Mouse (Mus musculus): ENCODE data around the gene Cdipt.

Gene Cdipt

GRCm38 (mm10) chr7:126975893-126975949 is at the start of gene Cdipt:
Gene Cdipt (plus strand): TSS chr7:126975914.
- no peak for DNase-seq

- no peak for DNase-seq
Observed at GRCm38 (mm10) chr7:126926299-126926698, 49.4 kb upstream of the Cdipt start.

GRCm38 (mm10) chr7:126928384-126929037 is 47.2 kb upstream of the Cdipt start, which contains the start of gene Kctd13:
Gene Kctd13 (plus strand): TSS chr7:126928879.
- DNase-seq = peak; percentile 94

GRCm38 (mm10) chr7:126929046-126929445 is 46.7 kb upstream of the Cdipt start:
- DNase-seq = no peak

GRCm38 (mm10) chr7:126932652-126933051 is 43.1 kb upstream of the Cdipt start:
- DNase-seq = no peak

GRCm38 (mm10) chr7:126941171-126941570 is 34.5 kb upstream of the Cdipt start:
- DNase-seq = no peak

GRCm38 (mm10) chr7:126941801-126942200 is 33.9 kb upstream of the Cdipt start:
- no peak for DNase-seq

GRCm38 (mm10) chr7:126946530-126946929 is 29.2 kb upstream of the Cdipt start:
- peak; percentile 30 for DNase-seq

GRCm38 (mm10) chr7:126948626-126949025 is 27.1 kb upstream of the Cdipt start:
- no peak for DNase-seq

GRCm38 (mm10) chr7:126949403-126949792 is 26.3 kb upstream of the Cdipt start, which contains the start of gene Asphd1:
Gene Asphd1 (minus strand): TSS chr7:126949582.
- DNase-seq = no peak

- peak; percentile 90 for DNase-seq
Observed at GRCm38 (mm10) chr7:126949793-126950646, 25.7 kb upstream of the Cdipt start, which contains the start of gene Sez6l2. Gene Sez6l2 (plus strand): TSS chr7:126950563.

GRCm38 (mm10) chr7:126950647-126951615 is 24.8 kb upstream of the Cdipt start:
- no peak for DNase-seq

GRCm38 (mm10) chr7:126951741-126952140 is 24.0 kb upstream of the Cdipt start:
- DNase-seq = no peak

GRCm38 (mm10) chr7:126952646-126953045 is 23.1 kb upstream of the Cdipt start:
- no peak for DNase-seq

GRCm38 (mm10) chr7:126955125-126955524 is 20.6 kb upstream of the Cdipt start:
- DNase-seq = no peak

- DNase-seq = no peak
Observed at GRCm38 (mm10) chr7:126959780-126960179, 15.9 kb upstream of the Cdipt start.

- no peak for DNase-seq
Observed at GRCm38 (mm10) chr7:126961095-126961494, 14.6 kb upstream of the Cdipt start.

GRCm38 (mm10) chr7:126961965-126962364 is 13.7 kb upstream of the Cdipt start:
- no peak for DNase-seq

- peak; percentile 74 for DNase-seq
Observed at GRCm38 (mm10) chr7:126963548-126964286, 12.0 kb upstream of the Cdipt start.

- no peak for DNase-seq
Observed at GRCm38 (mm10) chr7:126965568-126965967, 10.1 kb upstream of the Cdipt start.

GRCm38 (mm10) chr7:126967361-126967760 is 8.4 kb upstream of the Cdipt start:
- no peak for DNase-seq

- no peak for DNase-seq
Observed at GRCm38 (mm10) chr7:126975493-126975892, 221 bp upstream of the Cdipt start.
